ENCODE assay signal across 21 mouse cellular contexts in genomic region chr6:99564766-99565165, GRCm38 (mm10). TPM values are rescaled to one million over a fixed set of nuclear protein-coding genes. Genes with fewer than 3 reads are reported as not detected.
DNase-seq lines count a peak whose midpoint lies in the region; ATAC-seq and TF ChIP-seq lines count a peak whose summit lies in the region.
"Had no signal": no experiment of that assay in that cellular context is flagged by ENCODE, and none has a peak within 500 bp of the region (broad histone marks: within the 10 kb centered on the region; RNA-seq: fewer than 3 reads in every experiment).

No protein-coding gene starts in this region.

- TF ChIP-seq CTCF in thymus, adult 2 months (IDR thresholded peaks at IDR 0.05; ENCODE audit: borderline replicate concordance, control insufficient read depth, extremely low read depth, insufficient read depth, low read length, poor library complexity), result no peak
- TF ChIP-seq CTCF in CH12.LX (conservative IDR thresholded peaks at IDR 0.05 in 1 of 2, IDR thresholded peaks at IDR 0.05 in 1 of 2; ENCODE audit: low read depth in 2 of 2, low read length in 2 of 2), result no peak

- WGBS in thymus, adult 2 months, result 16% methylated on average over 3 of the region's 3 CpGs
- 75% methylated on average over 3 of the region's 3 CpGs for WGBS in hindbrain, embryonic 12.5 days

- H3K79me2 ChIP-seq in CH12.LX (replicated peaks; ENCODE audit: control insufficient read depth, extremely low read depth, insufficient read depth, poor library complexity, severe bottlenecking), result no peaks in the 10 kb centered on the region

- ATAC-seq in hindbrain, embryonic 12.5 days (ENCODE audit: low FRiP score), result no peak
- ATAC-seq: CD4-positive, CD25-positive, alpha-beta regulatory T cell, adult 4 months; forebrain, embryonic 13.5 days; forebrain, embryonic 15.5 days had no signal

- TF ChIP-seq POLR2A in thymus, adult 2 months (IDR thresholded peaks at IDR 0.05; ENCODE audit: control insufficient read depth, extremely low read depth, insufficient read depth, low read length, poor library complexity), result no peak
- no peak for TF ChIP-seq POLR2A in CH12.LX (IDR thresholded peaks at IDR 0.05; ENCODE audit: low read depth, low read length)

- no peak for TF ChIP-seq EP300 in CH12.LX (IDR thresholded peaks at IDR 0.05; ENCODE audit: low read length)

- no peak for TF ChIP-seq RAD21 in CH12.LX (IDR thresholded peaks at IDR 0.05; ENCODE audit: low read depth, low read length)

- dilution Hi-C loops in CH12.LX (cut with MboI; ENCODE audit: extremely low pct_ligation_motif_present, extremely low pct_unique_long_range_greater_than_20kb, low sequenced_read_pairs), result no loop called here

- no peaks in the 10 kb centered on the region for H3K27me3 ChIP-seq in thymus, adult 2 months (ENCODE audit: control insufficient read depth, insufficient read depth, low read length)
- no peaks in the 10 kb centered on the region for H3K27me3 ChIP-seq in CH12.LX (replicated peaks)
- H3K27me3 ChIP-seq in hindbrain, embryonic 12.5 days, result no peaks in the 10 kb centered on the region
- H3K27me3 ChIP-seq: embryonic facial prominence, embryonic 12.5 days; forebrain, embryonic 13.5 days; forebrain, embryonic 15.5 days had no signal

- no peaks in the 10 kb centered on the region for H3K9me3 ChIP-seq in CH12.LX (replicated peaks; ENCODE audit: low read length)
- H3K9me3 ChIP-seq in hindbrain, embryonic 12.5 days (replicated peaks), result no peaks in the 10 kb centered on the region
- H3K9me3 ChIP-seq: embryonic facial prominence, embryonic 10.5 days; embryonic facial prominence, embryonic 12.5 days; forebrain, embryonic 13.5 days; forebrain, embryonic 15.5 days had no signal

- H3K4me2 ChIP-seq in CH12.LX (ENCODE audit: insufficient read depth, low read depth, poor library complexity, severe bottlenecking), result no peak overlapping the region
- no peak overlapping the region for H3K4me2 ChIP-seq in hindbrain, embryonic 12.5 days (replicated peaks)
- H3K4me2 ChIP-seq: embryonic facial prominence, embryonic 12.5 days; forebrain, embryonic 13.5 days; forebrain, embryonic 15.5 days had no signal

- peak; percentile 19 for DNase-seq in thymus, adult 2 months
- DNase-seq in thymus, adult 18-20 months, result no peak
- peak; percentile 11 for DNase-seq in CH12.LX (ENCODE audit: extremely low read depth)
- peak; percentile 38 for DNase-seq in thymus, postnatal 25 days
- peak; percentile 58 for DNase-seq in thymus, postnatal 4 days
- no peak for DNase-seq in gastrocnemius, adult 18-20 months (ENCODE audit: low spot score)
- DNase-seq: adrenal gland, adult 2 months; adrenal gland, postnatal 10 days; adrenal gland, postnatal 36 days; B cell, adult 2 months; cerebellum, adult 11-12 months; cerebellum, adult 2 months; cerebellum, adult 9-10 months; cerebellum, postnatal 10 days; cerebellum, postnatal 25 days had no signal

- H3K27ac ChIP-seq in thymus, adult 2 months (ENCODE audit: control insufficient read depth, insufficient read depth, low read length), result peak overlapping the region; percentile 67
- peak overlapping the region; percentile 77 for H3K27ac ChIP-seq in CH12.LX (ENCODE audit: insufficient read depth, low read depth)
- no peak overlapping the region for H3K27ac ChIP-seq in hindbrain, embryonic 12.5 days
- H3K27ac ChIP-seq: embryonic facial prominence, embryonic 10.5 days; embryonic facial prominence, embryonic 12.5 days; forebrain, embryonic 13.5 days; forebrain, embryonic 15.5 days had no signal

- H3K4me1 ChIP-seq in thymus, adult 2 months (replicated peaks; ENCODE audit: control insufficient read depth, insufficient read depth, low read length), result peaks cover 21% of the 10 kb centered on the region
- H3K4me1 ChIP-seq in CH12.LX (ENCODE audit: control insufficient read depth in 1 of 2, insufficient read depth in 2 of 2), result peaks cover 17 to 49% of the 10 kb centered on the region in 2 experiments
- peaks cover 4% of the 10 kb centered on the region; the same call in 1 of the 2 replicates for H3K4me1 ChIP-seq in hindbrain, embryonic 12.5 days
- H3K4me1 ChIP-seq: forebrain, embryonic 13.5 days; forebrain, embryonic 15.5 days had no signal

- in situ Hi-C loops in CH12.LX (cut with MboI; ENCODE audit: low pct_ligation_motif_present, low pct_unique_long_range_greater_than_20kb, low sequenced_read_pairs), result no loop called here

- no peak overlapping the region for H3K9ac ChIP-seq in CH12.LX (ENCODE audit: insufficient read depth, low read depth)
- H3K9ac ChIP-seq in hindbrain, embryonic 12.5 days, result no peak overlapping the region
- H3K9ac ChIP-seq: embryonic facial prominence, embryonic 12.5 days; forebrain, embryonic 13.5 days; forebrain, embryonic 15.5 days had no signal

- no peak overlapping the region for H3K4me3 ChIP-seq in thymus, adult 2 months (ENCODE audit: control insufficient read depth, insufficient read depth, low read length)
- no peak overlapping the region for H3K4me3 ChIP-seq in CH12.LX (replicated peaks in 1 of 3; ENCODE audit: low read depth in 2 of 3, low read length in 2 of 3, poor library complexity in 1 of 3)
- no peak overlapping the region for H3K4me3 ChIP-seq in hindbrain, embryonic 12.5 days
- H3K4me3 ChIP-seq: embryonic facial prominence, embryonic 10.5 days; embryonic facial prominence, embryonic 12.5 days; forebrain, embryonic 13.5 days; forebrain, embryonic 15.5 days had no signal

- no peaks in the 10 kb centered on the region for H3K36me3 ChIP-seq in thymus, adult 2 months (ENCODE audit: control insufficient read depth, insufficient read depth, low read length)
- no peaks in the 10 kb centered on the region for H3K36me3 ChIP-seq in CH12.LX (replicated peaks in 1 of 2; ENCODE audit: control insufficient read depth in 1 of 2, insufficient read depth in 1 of 2, low read length in 1 of 2)
- no peaks in the 10 kb centered on the region for H3K36me3 ChIP-seq in hindbrain, embryonic 12.5 days
- H3K36me3 ChIP-seq: embryonic facial prominence, embryonic 10.5 days; embryonic facial prominence, embryonic 12.5 days; forebrain, embryonic 15.5 days had no signal

TF ChIP-seq in CH12.LX, 34 proteins besides CTCF, POLR2A, EP300 and RAD21:
- TF ChIP-seq NELFE (IDR thresholded peaks at IDR 0.05; ENCODE audit: low read depth, low read length) (no peak), MYC (IDR thresholded peaks at IDR 0.05; ENCODE audit: low read depth, low read length) (no peak), TCF12 (IDR thresholded peaks at IDR 0.05; ENCODE audit: low read depth, low read length) (peak; percentile 35; the same call in 1 of the 2 replicates)

RNA-seq across cellular contexts. Expression of gene Foxp1, which starts 42.2 kb away (rescaled TPM):
- 129 and 172 TPM in 2 replicates for polyA plus RNA-seq in thymus, adult 2 months (2012; rRNA removed)
- total RNA-seq in CH12.LX (2012; rRNA removed) (75.1 and 105 TPM in 2 replicates), CH12.LX (2014; rRNA removed) (59.5 and 66.5 TPM in 2 replicates)
- polyA plus RNA-seq in CH12.LX (2012; ENCODE audit: insufficient read length, low read depth), result 75.6 and 87.4 TPM in 2 replicates
- total RNA-seq in gastrocnemius, adult 18-20 months (2021), result 10 to 100 TPM; 10.1 to 15.8 TPM
- 87.6 and 88.4 TPM in 2 replicates for polyA plus RNA-seq in hindbrain, embryonic 12.5 days (2016; fragmentation: Nextera tagmentation; extraction: Ambion mirVana)

Comparison
In these comparisons a context has a peak if more than half of its experiments do, and no peak if none do; other contexts are left out.
1. DNase-seq: peak in thymus, adult 2 months (single experiment), CH12.LX (single experiment), thymus, postnatal 25 days (single experiment) and thymus, postnatal 4 days (single experiment); none in thymus, adult 18-20 months (0 of 2) and gastrocnemius, adult 18-20 months (single experiment).